Mouse (Mus musculus) hindbrain, embryonic 16.5 days (tissue): ENCODE results near the gene Eef1akmt1. TPM values are rescaled to one million over a fixed set of nuclear protein-coding genes. Genes with fewer than 3 reads are reported as not detected.

Experiments used
- ATAC-seq: fragments of 200-750 bp; cut with Nextera tagmentation; 2 replicates; pipeline ENCODE4 v1.8.0; 2017; ENCODE audit warnings: moderate TSS enrichment, moderate library complexity
- H3K27ac ChIP-seq: fragments of 300-500 bp; sonication (generic); 2 replicates; pipeline ENCODE4 v1.5.1; 2014; ENCODE audit warnings: low read depth, mild to moderate bottlenecking, control low read depth, low read length, moderate library complexity
- H3K27me3 ChIP-seq: fragments of 300-500 bp; sonication (generic); replicated peaks from 2 replicates; pipeline ENCODE4 v1.6.1; 2014; ENCODE audit warnings: low read length; ENCODE audit not compliant: control insufficient read depth, insufficient read depth
- H3K36me3 ChIP-seq: fragments of 300-500 bp; sonication (generic); 2 replicates; pipeline ENCODE4 v1.6.1; 2014; ENCODE audit warnings: mild to moderate bottlenecking, low read length, moderate library complexity, mixed read lengths; ENCODE audit not compliant: control insufficient read depth, insufficient read depth
- H3K4me1 ChIP-seq: fragments of 300-500 bp; sonication (generic); 2 replicates; pipeline ENCODE4 v1.6.1; 2014; ENCODE audit warnings: low read depth, low read length; ENCODE audit not compliant: control insufficient read depth, insufficient read depth
- H3K4me2 ChIP-seq: fragments of 300-500 bp; sonication (generic); 2 replicates; pipeline ENCODE4 v1.6.1; 2014; ENCODE audit warnings: mild to moderate bottlenecking, low read length, control low read depth, moderate library complexity
- H3K4me3 ChIP-seq: fragments of 300-500 bp; sonication (generic); 2 replicates; pipeline ENCODE4 v1.5.1; 2014; ENCODE audit warnings: mild to moderate bottlenecking, low read length, control low read depth, moderate library complexity
- H3K9ac ChIP-seq: fragments of 300-500 bp; sonication (generic); 2 replicates; pipeline ENCODE4 v1.6.1; 2014; ENCODE audit warnings: low read depth, mild to moderate bottlenecking, control low read depth, low read length, moderate library complexity
- H3K9me3 ChIP-seq: fragments of 300-500 bp; sonication (generic); 2 replicates; pipeline ENCODE4 v1.6.1; 2014; ENCODE audit warnings: mild to moderate bottlenecking, low read length, moderate library complexity; ENCODE audit not compliant: control insufficient read depth
- WGBS: fragments of 180-500 bp; shearing (Covaris S2); extraction: QIAGEN DNeasy Blood & Tissue Kit; methylation state at CpG from one replicate; pipeline ENCODE4 v1.1.7; 2014; 5-methylcytosine and 5-hydroxymethylcytosine counted together
- polyA plus RNA-seq: library from polyadenylated mRNA; unstranded; fragments of >200 nt; fragmentation: Nextera tagmentation; extraction: Ambion mirVana; gene quantifications from 2 replicates; pipeline ENCODE4 v1.2.1, GENCODE M21; 2015

Gene Eef1akmt1
- polyA plus RNA-seq, 1 experiment from 2014 or later, result 89.5 TPM

GRCm38 (mm10) chr14:57540683-57541082, 30.7 kb downstream of the Eef1akmt1 start:
- H3K4me2 ChIP-seq, result no peak overlapping the region
- no peak overlapping the region for H3K9ac ChIP-seq
- 0 out of 2 replicates have a peak, but pooled peaks cover 2% of the 10 kb centered on the region for H3K9me3 ChIP-seq
- H3K27me3 ChIP-seq, result no peaks in the 10 kb centered on the region
- 85% methylated on average over 11 of the region's 11 CpGs for WGBS
- peaks cover 17% of the 10 kb centered on the region for H3K36me3 ChIP-seq
- H3K4me1 ChIP-seq, result peaks cover 16% of the 10 kb centered on the region
- H3K27ac ChIP-seq, result no peak overlapping the region
- H3K4me3 ChIP-seq, result no peak overlapping the region
- ATAC-seq, result no peak

- H3K27ac ChIP-seq, result no peak overlapping the region
- WGBS, result 10% methylated on average over 16 of the region's 16 CpGs
- no peak for ATAC-seq
Observed at GRCm38 (mm10) chr14:57537261-57538015, 34.0 kb downstream of the Eef1akmt1 start.

GRCm38 (mm10) chr14:57536820-57537219, 34.6 kb downstream of the Eef1akmt1 start:
- ATAC-seq, result no peak
- no peak overlapping the region for H3K4me3 ChIP-seq
- H3K9ac ChIP-seq, result no peak overlapping the region
- no peaks in the 10 kb centered on the region for H3K36me3 ChIP-seq
- H3K27me3 ChIP-seq, result no peaks in the 10 kb centered on the region
- no peak overlapping the region for H3K4me2 ChIP-seq
- no peaks in the 10 kb centered on the region for H3K9me3 ChIP-seq
- H3K27ac ChIP-seq, result no peak overlapping the region
- H3K4me1 ChIP-seq, result peaks cover 30% of the 10 kb centered on the region
- 29% methylated on average over 9 of the region's 9 CpGs for WGBS

More at GRCm38 (mm10) chr14:57537261-57538015, 34.0 kb downstream of the Eef1akmt1 start:
- no peaks in the 10 kb centered on the region for H3K27me3 ChIP-seq
- 0 out of 2 replicates have a peak, but pooled peaks cover 4% of the 10 kb centered on the region for H3K36me3 ChIP-seq
- no peak overlapping the region for H3K9ac ChIP-seq
- peaks cover 30% of the 10 kb centered on the region for H3K4me1 ChIP-seq
- H3K9me3 ChIP-seq, result 0 out of 2 replicates have a peak, but pooled peaks cover 1% of the 10 kb centered on the region
- H3K4me2 ChIP-seq, result no peak overlapping the region
- no peak overlapping the region for H3K4me3 ChIP-seq

GRCm38 (mm10) chr14:57535646-57536045, 35.8 kb downstream of the Eef1akmt1 start:
- ATAC-seq, result peak; percentile 31; the same call in 1 of the 2 replicates
- no peak overlapping the region for H3K4me3 ChIP-seq
- H3K27ac ChIP-seq, result no peak overlapping the region
- WGBS, result 35% methylated on average over 6 of the region's 6 CpGs
- H3K36me3 ChIP-seq, result no peaks in the 10 kb centered on the region
- no peak overlapping the region for H3K4me2 ChIP-seq
- no peaks in the 10 kb centered on the region for H3K27me3 ChIP-seq
- no peaks in the 10 kb centered on the region for H3K9me3 ChIP-seq
- peaks cover 30% of the 10 kb centered on the region for H3K4me1 ChIP-seq
- no peak overlapping the region for H3K9ac ChIP-seq

GRCm38 (mm10) chr14:57534961-57535360, 36.5 kb downstream of the Eef1akmt1 start:
- Histone ChIP-seq H3K9me3 (no peaks in the 10 kb centered on the region), H3K4me3 (no peak overlapping the region), H3K4me2 (peak overlapping the region; percentile 11; the same call in 1 of the 2 replicates), H3K9ac (no peak overlapping the region), H3K27me3 (no peaks in the 10 kb centered on the region), H3K27ac (peak overlapping the region; percentile 30), H3K36me3 (no peaks in the 10 kb centered on the region), H3K4me1 (peaks cover 30% of the 10 kb centered on the region)
- 13% methylated on average over 8 of the region's 8 CpGs for WGBS
- ATAC-seq, result peak; percentile 63

- ATAC-seq, result no peak
- H3K4me3 ChIP-seq, result no peak overlapping the region
- H3K36me3 ChIP-seq, result no peaks in the 10 kb centered on the region
- H3K4me2 ChIP-seq, result no peak overlapping the region
- H3K27me3 ChIP-seq, result no peaks in the 10 kb centered on the region
- H3K9ac ChIP-seq, result no peak overlapping the region
- H3K4me1 ChIP-seq, result peaks cover 30% of the 10 kb centered on the region
- 18% methylated on average over 5 of the region's 5 CpGs for WGBS
- no peaks in the 10 kb centered on the region for H3K9me3 ChIP-seq
- H3K27ac ChIP-seq, result peak overlapping the region; percentile 30; the same call in 1 of the 2 replicates
Observed at GRCm38 (mm10) chr14:57534346-57534745, 37.1 kb downstream of the Eef1akmt1 start.

- H3K27me3 ChIP-seq, result no peaks in the 10 kb centered on the region
- peaks cover 30% of the 10 kb centered on the region for H3K4me1 ChIP-seq
- WGBS, result 22% methylated on average over 11 of the region's 11 CpGs
- no peak overlapping the region for H3K9ac ChIP-seq
- H3K4me2 ChIP-seq, result no peak overlapping the region
- ATAC-seq, result no peak
- H3K9me3 ChIP-seq, result no peaks in the 10 kb centered on the region
- no peak overlapping the region for H3K4me3 ChIP-seq
- no peaks in the 10 kb centered on the region for H3K36me3 ChIP-seq
- H3K27ac ChIP-seq, result no peak overlapping the region
Observed at GRCm38 (mm10) chr14:57533841-57534240, 37.6 kb downstream of the Eef1akmt1 start.

GRCm38 (mm10) chr14:57533214-57533613, 38.2 kb downstream of the Eef1akmt1 start:
- 39% methylated on average over 3 of the region's 3 CpGs for WGBS
- Histone ChIP-seq H3K4me1 (peaks cover 30% of the 10 kb centered on the region), H3K27me3 (no peaks in the 10 kb centered on the region), H3K9ac (no peak overlapping the region), H3K9me3 (no peaks in the 10 kb centered on the region), H3K4me3 (no peak overlapping the region), H3K36me3 (no peaks in the 10 kb centered on the region), H3K27ac (no peak overlapping the region), H3K4me2 (no peak overlapping the region)
- no peak for ATAC-seq

- H3K4me3 ChIP-seq, result no peak overlapping the region
- WGBS, result 94% methylated on average over 3 of the region's 3 CpGs
- H3K9ac ChIP-seq, result no peak overlapping the region
- H3K4me2 ChIP-seq, result no peak overlapping the region
- peaks cover 26% of the 10 kb centered on the region for H3K4me1 ChIP-seq
- no peaks in the 10 kb centered on the region for H3K27me3 ChIP-seq
- no peaks in the 10 kb centered on the region for H3K36me3 ChIP-seq
- no peaks in the 10 kb centered on the region for H3K9me3 ChIP-seq
- ATAC-seq, result no peak
- H3K27ac ChIP-seq, result no peak overlapping the region
Observed at GRCm38 (mm10) chr14:57532577-57532976, 38.8 kb downstream of the Eef1akmt1 start.
